Mouse (Mus musculus): ENCODE measurements at regions not wholly inside any gene's neighbourhood (a gene's known extent, or its start where the extent isn't known, plus 50 kb on each side); places are given as distances from the start of the nearest gene placed in this dataset.

- DNase-seq = no peak
- intact Hi-C loops (cut with DNase I) = no loop called here
Measured at GRCm38 (mm10) chr17:47104328-47104727, 94.0 kb upstream of the Ubr2 start.

- DNase-seq = no peak
- intact Hi-C loops (cut with DNase I) = no loop called here
Measured at GRCm38 (mm10) chr17:47095191-47095590, 84.8 kb upstream of the Ubr2 start.

DNA sequence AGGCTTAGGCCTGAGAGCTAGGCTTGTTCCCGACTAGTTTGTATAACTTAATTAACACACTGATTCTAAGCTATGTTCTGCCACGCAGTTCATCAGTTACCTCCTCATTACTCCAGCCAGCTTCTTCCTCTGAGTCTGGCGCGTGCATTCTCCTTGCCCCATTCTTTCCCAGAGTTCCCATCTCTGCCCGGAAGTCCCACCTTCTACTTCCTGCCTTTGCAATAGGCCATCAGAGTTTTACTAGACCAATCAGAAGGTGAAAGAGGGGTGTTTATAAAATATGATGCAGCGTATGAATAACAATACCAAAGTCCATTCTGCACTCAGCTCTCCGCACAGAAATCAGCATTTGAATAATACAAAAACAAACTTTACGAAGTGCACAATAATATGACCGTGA is 81.7 kb upstream of the Ubr2 start:
- no peak for DNase-seq
- intact Hi-C loops (cut with DNase I) = no loop called here

DNA sequence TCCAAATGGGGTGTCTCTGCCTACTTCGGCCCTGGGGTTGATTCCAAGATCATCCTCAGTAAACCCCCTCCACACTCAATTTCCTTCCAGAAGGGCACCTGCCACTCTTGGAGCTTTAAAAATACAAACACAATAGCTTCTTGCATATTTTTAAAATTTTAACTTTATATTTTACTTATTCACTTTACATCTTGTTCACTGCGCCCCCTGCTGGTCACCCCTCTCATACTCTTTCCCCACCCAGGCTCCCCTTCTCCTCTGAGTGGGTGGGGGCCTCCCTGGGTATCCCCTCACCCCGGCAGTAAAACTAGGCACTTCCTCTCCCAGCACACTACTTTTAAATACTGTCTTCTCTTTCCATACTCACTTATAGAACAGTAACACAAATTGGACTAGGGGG is 79.4 kb upstream of the Ubr2 start:
- DNase-seq = no peak
- intact Hi-C loops (cut with DNase I) = no loop called here

GRCm38 (mm10) chr17:47069206-47069605 is 58.9 kb upstream of the Ubr2 start:
- intact Hi-C loops (cut with DNase I) = no loop called here
- DNase-seq = no peak

DNA sequence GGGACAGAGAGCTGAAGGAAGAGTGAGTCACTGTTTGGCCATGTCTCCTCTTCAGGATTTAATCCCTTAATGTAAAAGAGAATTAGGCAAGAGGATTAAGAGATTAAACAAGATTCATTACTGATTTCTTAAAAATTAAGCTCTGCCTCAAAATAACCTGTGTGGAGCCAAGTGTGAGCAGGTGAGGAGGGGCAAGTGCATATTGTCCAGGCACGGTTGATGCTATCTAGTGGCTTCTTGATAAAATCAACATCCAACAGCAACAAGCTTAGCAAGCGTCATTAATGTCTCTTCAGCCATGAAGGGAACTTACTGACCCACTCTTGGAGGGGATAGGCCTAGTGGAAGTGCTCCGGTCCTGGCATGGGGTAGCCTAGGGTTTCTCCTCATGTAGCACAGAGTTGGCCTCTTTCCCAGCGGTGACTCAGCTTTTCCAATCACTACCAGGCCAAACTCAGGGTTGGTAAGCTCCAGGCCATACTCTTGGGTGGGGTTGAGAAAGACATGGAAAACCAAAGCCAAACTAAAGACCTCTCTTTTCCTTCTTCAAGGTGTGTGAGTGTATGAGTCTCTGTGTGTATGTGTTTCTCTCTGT is 55.0 kb upstream of the Ubr2 start:
- DNase-seq = no peak
- intact Hi-C loops (cut with DNase I) = no loop called here

DNA sequence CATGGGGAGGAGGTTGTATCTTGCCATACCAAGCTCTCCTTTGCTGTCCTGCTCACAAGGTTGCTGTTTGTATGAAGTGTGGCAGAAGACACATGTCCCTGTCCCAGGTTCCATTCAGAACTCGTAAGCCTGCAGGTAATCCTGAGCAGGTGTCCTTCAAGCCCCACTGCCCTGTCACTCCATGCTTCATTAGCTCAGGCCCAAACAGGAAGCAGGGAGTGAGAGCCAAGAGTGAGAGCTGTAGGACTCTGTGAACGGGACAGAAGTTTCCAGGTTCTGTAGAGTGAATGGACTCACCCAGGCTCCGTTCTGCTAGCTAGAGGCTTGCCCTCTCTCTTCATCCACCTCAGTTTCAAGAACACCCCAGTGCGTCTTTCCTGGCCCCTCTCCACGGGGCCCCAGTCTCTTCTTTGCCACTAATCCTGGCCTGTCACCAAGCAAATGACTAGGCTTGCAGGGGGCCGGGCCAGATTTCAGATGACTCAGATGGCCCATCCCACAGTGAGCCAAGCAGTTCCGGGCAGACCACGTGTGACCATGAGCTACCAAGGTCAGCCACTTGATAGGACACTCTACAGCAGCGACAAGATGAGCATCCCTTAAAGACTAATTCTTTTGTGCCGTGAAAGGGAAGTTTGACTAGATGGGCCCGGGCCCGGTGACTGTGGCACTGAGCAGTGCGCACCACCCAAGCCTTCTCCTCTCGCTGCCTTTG is 54.4 kb upstream of the Ubr2 start:
- intact Hi-C loops (cut with DNase I) = no loop called here

DNA sequence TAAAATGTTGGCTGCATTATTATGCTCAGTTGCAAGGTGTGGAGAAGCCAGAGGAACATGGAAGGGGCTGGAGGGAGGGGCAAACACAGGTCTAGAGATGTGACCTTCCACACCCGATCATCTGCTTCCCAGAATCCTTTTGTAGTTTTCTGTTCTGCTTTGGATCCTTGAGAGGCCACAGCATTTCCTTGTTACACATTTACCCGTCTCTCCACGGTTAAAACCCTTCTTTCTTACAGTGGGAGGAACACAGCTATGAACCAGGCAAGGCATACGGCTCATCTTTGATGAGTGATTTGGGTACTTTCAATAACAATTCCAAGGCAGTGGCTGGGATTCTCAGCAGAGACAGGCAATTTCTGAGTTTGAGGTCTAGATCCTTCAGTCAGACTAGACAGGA is 53.6 kb upstream of the Ubr2 start:
- intact Hi-C loops (cut with DNase I) = no loop called here
- DNase-seq = no peak

More for the DNA sequence above, 54.4 kb upstream of the Ubr2 start:
- DNase-seq = no peak

DNA sequence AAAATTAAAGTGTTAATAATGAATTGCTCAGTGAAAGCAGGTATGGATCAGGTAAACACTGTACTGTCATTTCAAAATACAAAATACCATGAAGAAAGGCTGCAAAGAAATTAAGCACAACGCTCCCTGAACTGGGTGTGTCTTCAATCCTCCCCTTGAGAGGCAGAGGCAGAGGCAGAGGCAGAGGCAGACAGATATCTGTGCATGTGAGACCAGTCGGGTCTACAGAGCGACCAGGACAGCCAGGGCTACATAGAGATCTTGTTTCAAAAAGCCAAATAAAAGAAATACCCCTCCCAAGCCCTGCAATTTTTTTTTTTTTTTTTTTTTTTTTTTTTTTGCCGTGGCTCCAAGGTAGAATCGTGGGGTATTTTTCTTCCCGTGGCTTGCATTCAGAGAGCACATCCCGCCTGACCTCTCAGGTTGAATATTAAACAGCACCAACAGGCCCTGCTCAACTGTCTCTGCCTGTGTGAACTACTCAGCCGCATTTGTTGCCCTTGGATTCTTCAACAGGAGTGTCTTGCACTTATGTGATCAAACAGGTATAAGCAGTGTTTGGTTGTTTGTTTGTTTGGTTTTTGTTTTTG is 50.8 kb upstream of the Ubr2 start:
- intact Hi-C loops (cut with DNase I) = no loop called here
- no peak for DNase-seq

Data from left cerebral cortex, postnatal 4 days (tissue).